Mouse (Mus musculus): ENCODE data around the gene Epor.

Epor gene

DNA sequence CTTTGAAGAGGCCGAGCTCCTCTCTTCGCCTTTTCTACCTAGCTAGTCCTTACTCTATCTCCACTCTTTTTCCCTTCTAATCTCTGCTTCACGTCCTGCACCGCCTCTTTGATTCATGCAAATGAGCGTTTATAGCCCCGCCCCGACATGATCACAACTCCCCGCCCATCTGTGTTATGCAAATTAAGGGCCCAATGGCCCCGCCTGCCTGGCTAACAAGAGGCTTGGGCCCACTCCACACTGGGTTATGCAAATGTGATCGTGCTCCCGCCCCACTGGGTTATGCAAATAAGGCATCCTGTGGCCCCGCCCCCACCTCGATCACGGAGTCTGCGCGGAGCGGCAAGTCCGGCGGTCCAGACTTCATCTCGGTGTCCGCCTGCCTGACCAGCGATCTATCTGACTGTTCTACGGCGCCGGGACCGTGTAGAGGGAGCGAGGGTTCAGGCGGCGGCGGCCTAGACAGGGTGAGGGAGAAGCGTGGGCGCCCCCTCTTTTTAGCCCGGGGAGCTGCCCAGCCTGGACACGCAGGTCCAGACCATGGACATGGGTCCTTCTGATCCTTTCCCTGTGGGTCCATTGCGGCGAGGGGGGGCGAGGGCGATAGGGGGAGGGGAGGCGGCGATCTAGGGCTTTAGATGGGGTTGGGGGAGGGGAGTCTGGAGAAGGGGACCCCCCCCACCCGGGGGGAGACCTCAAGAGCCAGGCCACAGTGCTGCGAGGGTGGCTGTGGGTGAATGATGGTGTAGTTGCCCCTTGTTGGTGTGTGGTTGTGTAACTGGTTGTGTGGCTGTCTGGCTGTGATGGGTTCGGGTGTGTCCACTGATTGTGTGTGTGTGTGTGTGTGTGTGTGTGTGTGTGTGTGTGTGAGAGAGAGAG is 26.4 kb downstream of the Epor start, which contains the start of gene Plppr2:
Plppr2 (plus strand) TSS at position 342 of the 879 bp plus-strand sequence.
- DNase-seq (ENCODE audit: low spot score), result peak; percentile 89

GRCm38 (mm10) chr9:21935466-21936131 is 27.7 kb downstream of the Epor start:
- no peak for DNase-seq (ENCODE audit: low spot score)

GRCm38 (mm10) chr9:21934021-21934420 is 29.3 kb downstream of the Epor start:
- DNase-seq (ENCODE audit: low spot score), result no peak

DNA sequence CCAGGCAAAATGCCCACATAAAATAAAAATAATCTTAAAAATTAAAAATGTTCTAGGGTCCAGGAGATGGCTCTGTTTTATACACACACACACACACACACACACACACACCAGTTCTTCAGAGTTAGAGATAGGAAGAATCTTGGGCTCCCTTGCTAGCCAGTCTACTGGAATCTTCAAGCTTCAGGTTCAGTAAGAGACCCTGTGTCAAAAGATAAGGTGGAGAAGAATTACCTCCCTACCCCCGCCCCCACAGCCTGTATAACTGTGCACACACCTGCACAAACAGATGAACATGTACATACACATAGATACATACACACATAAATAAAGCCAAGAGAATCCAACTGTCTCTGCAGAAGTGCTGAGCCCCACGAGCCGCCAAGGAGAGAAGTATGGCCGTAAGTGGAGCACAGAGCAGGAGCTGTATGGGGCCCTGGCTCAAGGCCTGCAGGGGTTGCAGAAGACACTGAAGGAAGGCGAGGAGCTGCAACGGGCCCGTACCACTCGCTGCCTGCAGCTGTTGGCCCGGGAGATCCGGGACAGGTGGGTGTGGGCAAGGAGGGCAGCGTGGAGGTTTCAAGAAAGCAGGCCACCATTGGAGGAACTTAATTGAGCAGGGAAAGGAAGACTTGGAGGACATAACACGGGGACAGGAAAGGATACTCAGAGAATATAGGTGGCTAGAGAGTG is 30.7 kb downstream of the Epor start:
- DNase-seq (ENCODE audit: low spot score), result no peak

DNA sequence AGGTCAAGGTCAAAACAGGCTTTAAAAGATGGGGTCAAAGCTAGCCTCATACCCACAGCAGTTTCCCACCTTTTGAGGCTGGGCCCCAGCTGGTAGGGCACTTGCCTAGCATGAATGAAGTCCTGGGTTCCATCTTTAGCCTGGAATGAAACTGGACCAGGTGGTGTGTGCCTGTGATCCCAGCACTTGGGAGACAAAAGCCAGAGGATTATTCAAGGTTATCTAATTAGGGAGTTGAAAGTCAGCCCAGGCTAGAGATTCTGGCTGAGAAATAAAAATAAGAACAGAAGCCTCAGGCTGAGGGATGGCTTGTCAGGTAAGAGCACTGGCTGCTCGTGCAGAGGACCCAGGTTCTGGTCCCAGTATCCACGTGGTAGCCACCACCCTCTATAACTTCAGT is 31.3 kb downstream of the Epor start:
- DNase-seq (ENCODE audit: low spot score), result no peak

DNA sequence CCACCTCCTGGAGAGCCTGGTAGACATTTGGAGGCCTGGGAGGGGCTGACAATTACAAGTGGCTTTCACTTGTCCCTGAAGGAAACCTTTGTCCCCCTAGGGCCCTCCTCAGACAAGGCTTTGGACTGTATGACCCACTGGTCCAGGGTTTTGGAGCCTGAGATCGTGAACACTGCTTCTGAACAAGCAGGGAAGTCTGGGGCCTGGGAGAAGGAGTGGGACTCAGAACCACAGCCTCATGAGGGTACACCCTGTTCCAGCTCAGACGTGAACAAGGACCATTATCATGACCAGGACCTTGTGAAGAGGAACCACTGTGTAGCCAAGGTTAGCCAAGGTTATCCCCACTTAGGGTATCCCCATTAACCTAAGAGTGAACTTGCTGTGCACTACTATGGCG is 34.1 kb downstream of the Epor start:
- no peak for DNase-seq (ENCODE audit: low spot score)

GRCm38 (mm10) chr9:21927208-21927753 is 36.0 kb downstream of the Epor start, which contains the start of the genes Ccdc159 and Tmem205:
Ccdc159 (plus strand) TSS chr9:21927471.
Tmem205 (minus strand) TSS chr9:21927556.
- DNase-seq (ENCODE audit: low spot score), result peak; percentile 99

DNA sequence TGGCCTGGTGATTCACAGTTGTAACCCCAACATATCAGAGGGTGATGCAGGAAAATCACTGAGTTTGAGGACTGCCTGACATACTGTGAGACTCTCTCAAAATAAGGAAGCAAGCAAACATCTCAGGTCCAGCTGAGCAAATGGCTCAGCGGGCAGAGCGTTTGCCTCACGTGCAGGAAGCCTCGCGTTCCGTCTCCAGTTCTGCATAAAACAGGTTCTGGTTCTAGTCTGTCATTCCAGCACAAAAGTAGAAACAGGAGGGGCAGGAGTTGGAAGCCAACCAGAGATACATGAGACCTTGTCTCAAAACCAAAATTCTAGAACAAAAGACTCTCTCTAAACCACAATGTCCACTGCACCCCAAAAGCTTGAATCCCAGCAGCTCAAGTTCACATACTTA is 36.5 kb downstream of the Epor start:
- no peak for DNase-seq (ENCODE audit: low spot score)

- peak; percentile 48 for DNase-seq (ENCODE audit: low spot score)
These were observed 37.2 kb downstream of the Epor start for GRCm38 (mm10) chr9:21926155-21926554.

DNA sequence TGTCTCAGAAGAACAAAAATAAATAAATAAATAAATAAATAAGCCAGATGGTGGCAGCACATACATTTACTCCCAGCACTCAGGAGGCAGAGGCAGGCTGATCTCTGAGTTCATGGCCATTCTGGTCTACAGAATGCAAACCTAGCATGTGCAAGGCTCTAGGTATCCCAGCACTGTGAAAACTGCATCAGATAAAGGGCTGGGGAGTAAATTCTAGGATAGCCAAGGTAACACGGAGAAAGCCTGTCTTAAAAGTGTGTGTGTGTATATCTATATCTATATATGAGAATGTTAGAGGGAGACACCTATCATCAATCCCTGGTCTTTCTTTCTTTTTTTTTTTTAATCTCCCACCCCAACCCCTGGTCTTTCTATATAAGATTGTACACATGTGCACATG is 37.8 kb downstream of the Epor start:
- DNase-seq (ENCODE audit: low spot score), result no peak

DNA sequence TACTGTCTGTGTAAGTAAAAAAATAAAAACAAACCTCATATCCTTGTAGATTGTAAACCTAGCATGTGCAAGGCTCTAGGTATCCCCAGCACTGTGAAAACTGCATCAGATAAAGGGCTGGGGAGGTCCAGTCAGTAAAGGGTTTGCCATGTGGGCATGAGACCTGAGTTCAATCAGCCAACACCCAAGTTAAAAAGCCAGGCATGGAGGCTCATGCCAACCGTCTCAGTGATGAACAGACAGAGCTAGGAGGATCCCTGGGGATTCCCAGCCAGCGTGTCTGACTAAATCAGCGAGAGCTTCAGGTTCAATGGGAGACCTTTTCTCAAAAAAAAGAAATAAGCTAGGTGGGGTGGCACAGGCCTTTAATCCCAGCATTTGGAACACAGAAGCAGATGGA is 38.3 kb downstream of the Epor start:
- no peak for DNase-seq (ENCODE audit: low spot score)

DNA sequence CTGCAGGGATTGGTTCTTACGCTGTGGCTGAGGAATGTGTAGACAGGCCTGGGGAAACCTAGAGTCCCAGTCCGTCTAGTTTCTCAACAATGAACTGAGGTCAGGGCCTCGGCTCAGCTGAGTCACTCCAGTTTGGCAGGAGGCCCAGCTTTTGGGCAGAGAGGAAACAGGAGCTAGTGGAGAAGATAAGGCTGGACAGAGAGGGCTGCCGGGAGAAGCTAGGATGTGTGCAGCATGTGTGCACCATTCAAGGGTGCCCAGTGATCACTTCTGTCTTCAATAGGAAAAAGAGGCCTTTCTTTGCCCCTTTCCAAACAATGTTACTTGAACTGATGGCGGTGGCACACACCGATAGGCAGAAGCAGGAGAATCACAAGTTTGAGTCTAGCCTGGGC is 39.2 kb downstream of the Epor start:
- peak; percentile 98 for DNase-seq (ENCODE audit: low spot score)

GRCm38 (mm10) chr9:21923490-21924098 is 39.7 kb downstream of the Epor start:
- DNase-seq (ENCODE audit: low spot score), result no peak

DNA sequence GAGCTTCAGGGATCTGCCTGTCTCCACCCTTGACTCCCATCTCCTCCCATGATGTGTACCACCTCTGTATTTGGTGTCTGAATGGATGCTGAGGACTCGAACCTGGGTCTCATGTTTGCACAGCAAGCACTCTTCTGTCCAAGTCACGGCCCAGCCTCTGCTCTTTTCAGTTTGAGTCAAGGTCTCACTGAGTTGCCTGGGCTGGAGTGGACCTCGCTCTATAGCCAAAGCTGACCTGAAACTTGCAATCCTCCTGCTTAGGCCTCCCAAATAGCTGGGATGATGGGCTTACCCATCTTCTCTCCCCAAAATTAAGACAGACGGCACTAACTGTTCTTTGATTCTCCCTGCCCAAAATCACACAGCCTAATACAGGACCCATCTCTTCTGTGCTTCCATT is 40.3 kb downstream of the Epor start:
- DNase-seq (ENCODE audit: low spot score), result no peak

DNA sequence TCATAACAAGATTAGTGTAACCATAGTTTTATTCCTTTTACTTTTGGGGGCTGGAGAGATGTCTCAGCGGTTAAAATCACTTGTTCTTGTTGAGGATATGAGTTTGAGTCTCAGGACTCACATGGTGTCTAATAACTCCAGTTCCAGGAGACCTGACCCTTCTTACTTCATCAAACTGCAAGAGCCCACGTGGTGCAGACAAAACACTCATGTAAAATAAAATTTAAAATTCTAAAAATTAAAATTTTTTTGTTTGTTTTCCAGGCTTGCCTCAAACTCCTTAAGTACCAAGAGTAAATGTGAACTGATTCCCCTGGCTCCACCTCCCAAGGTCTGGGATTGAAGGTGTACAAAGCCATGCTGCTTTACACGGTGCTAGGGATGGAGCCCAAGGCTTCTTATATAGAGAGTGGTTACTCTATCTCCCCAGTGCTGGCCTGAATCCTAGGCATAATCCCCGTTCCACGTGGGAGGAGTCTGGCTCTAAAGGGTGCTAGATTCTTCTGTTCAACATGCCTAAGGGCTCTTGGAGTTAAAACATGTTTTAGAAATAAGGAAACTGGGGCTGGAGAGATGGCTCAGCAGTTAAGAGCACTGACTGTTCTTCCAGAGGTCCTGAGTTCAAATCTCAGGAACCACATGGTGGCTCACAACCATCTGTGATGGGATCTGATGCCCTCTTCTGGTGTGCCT is 44.5 kb downstream of the Epor start:
- DNase-seq (ENCODE audit: low spot score), result peak; percentile 23

- DNase-seq (ENCODE audit: low spot score), result peak; percentile 84
These were observed 45.2 kb downstream of the Epor start, which contains the start of gene Rab3d for GRCm38 (mm10) chr9:21918035-21918592. Rab3d (minus strand) TSS chr9:21918192.

GRCm38 (mm10) chr9:21917493-21918034 is 45.7 kb downstream of the Epor start:
- no peak for DNase-seq (ENCODE audit: low spot score)

GRCm38 (mm10) chr9:21916851-21917492 is 46.3 kb downstream of the Epor start:
- DNase-seq (ENCODE audit: low spot score), result no peak

- DNase-seq (ENCODE audit: low spot score), result no peak
These were observed 53.7 kb downstream of the Epor start for GRCm38 (mm10) chr9:21909474-21910223.
